Mouse (Mus musculus): Measurements from ENCODE around the gene 1700012B07Rik. TPM values are rescaled to one million over a fixed set of nuclear protein-coding genes. Genes with fewer than 3 reads are reported as not detected.

1700012B07Rik gene
- total RNA-seq, 2 experiments from 2014 or later: not detected

DNA sequence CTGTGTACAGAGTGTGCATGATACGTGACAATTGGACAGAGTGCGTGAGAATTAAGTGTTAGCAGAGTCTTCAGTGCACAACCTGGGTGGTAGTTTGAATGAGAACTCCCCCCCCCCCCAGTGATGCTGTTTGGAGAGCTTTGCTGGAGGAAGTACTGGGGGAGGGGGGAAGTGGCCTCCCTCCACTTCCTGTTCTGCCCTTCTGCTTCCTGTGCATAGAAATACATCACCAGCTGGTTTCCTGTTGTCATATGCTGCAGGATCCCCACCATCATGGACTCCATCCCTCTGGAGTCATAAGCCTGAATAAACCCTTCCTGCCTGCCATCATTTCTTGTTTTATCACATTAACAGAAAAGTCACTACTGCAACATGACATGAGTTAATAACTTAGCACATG lies 35.9 kb downstream of the 1700012B07Rik start:
- no peak overlapping the region for H3K4me3 ChIP-seq
- no peak overlapping the region for H3K27ac ChIP-seq
- no peak for DNase-seq (ENCODE audit: extremely low spot score in 1 of 2, low spot score in 2 of 2)
- no peak for TF ChIP-seq CTCF (IDR thresholded peaks at IDR 0.05)
- intact Hi-C loops (cut with DNase I): no loop called here

- TF ChIP-seq CTCF (IDR thresholded peaks at IDR 0.05): no peak
- no peak overlapping the region for H3K4me3 ChIP-seq
- no peak for DNase-seq (ENCODE audit: extremely low spot score in 1 of 2, low spot score in 2 of 2)
- H3K27ac ChIP-seq: no peak overlapping the region
- intact Hi-C loops (cut with DNase I): no loop called here
Observed at GRCm38 (mm10) chr11:109790221-109790620, 37.6 kb downstream of the 1700012B07Rik start.

DNA sequence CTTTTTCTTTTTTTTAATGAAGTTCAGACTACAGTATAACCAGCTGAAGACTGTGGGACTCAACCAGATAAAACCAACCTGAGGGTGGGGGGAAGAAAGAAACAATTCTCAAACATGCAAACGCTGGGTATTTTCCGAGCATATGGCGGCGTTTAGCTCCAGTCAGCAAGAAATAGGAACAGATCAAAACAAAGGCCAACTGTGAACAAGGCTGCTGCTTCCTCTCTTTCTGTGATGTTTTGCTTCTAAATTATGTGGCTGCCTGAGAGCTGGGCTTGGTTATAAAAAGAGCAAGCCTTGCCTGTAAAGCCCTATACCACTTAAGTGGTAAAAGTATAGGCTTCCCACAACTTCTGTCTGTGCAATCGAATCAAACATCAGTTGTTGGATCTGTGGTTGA lies 42.5 kb downstream of the 1700012B07Rik start:
- intact Hi-C loops (cut with DNase I): no loop called here
- no peak overlapping the region for H3K27ac ChIP-seq
- no peak for TF ChIP-seq CTCF (IDR thresholded peaks at IDR 0.05)
- H3K4me3 ChIP-seq: no peak overlapping the region
- DNase-seq (ENCODE audit: extremely low spot score in 1 of 2, low spot score in 2 of 2): no peak

DNA sequence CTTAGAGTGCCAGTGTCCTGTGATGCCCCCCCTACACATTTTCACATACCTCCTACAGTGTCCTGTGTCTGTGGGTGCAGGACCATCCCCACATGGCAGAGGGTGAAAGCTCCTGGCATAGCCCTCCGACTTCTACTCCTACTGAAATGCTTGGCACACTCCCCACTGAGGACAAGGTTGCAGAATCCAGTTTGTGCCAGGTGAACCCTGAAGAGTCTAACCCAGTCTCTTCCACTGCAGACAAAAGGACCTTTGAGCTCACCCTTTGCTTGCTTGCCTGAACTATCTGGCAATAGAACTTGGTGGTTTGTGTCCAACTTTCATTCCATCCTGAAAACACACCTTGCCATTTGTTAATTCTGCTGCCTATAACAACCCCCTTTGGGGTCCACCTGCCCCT lies 56.5 kb downstream of the 1700012B07Rik start:
- intact Hi-C loops (cut with DNase I): no loop called here
- Histone ChIP-seq H3K27ac (no peak overlapping the region), H3K4me3 (no peak overlapping the region)
- DNase-seq (ENCODE audit: extremely low spot score in 1 of 2, low spot score in 2 of 2): no peak
- TF ChIP-seq CTCF (IDR thresholded peaks at IDR 0.05): no peak

DNA sequence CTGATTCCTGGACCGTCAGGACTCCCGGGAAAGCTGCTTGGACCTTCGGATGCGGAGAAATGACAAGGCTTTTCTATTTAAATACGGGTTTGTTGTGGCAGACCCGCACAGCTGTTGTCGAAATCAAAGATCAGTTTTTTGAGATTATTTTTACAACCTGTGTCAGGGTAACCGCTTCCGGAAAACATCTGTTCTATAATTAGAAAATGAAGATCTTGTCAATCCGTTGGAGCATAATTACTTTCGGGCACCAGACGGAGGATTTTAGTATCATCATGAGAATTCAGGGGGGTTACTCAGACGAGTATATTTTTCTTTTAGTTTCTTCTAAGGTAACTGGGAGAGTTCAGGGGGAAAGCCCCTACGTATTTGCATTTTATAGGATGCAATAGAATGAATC lies 57.7 kb downstream of the 1700012B07Rik start:
- Histone ChIP-seq H3K27ac (no peak overlapping the region), H3K4me3 (no peak overlapping the region)
- no peak for DNase-seq (ENCODE audit: extremely low spot score in 1 of 2, low spot score in 2 of 2)
- no peak for TF ChIP-seq CTCF (IDR thresholded peaks at IDR 0.05)
- intact Hi-C loops (cut with DNase I): no loop called here

GRCm38 (mm10) chr11:109769091-109769490 lies 58.8 kb downstream of the 1700012B07Rik start:
- DNase-seq (ENCODE audit: extremely low spot score in 1 of 2, low spot score in 2 of 2): no peak
- no peak overlapping the region for H3K27ac ChIP-seq
- no peak; the same call in 1 of the 2 replicates for TF ChIP-seq CTCF (IDR thresholded peaks at IDR 0.05)
- intact Hi-C loops (cut with DNase I): loop anchor here (2.0 kb wide), 1 partner anchor 92 kb away; no protein-coding TSS in a partner anchor
- no peak overlapping the region for H3K4me3 ChIP-seq

GRCm38 (mm10) chr11:109760063-109760462 lies 67.8 kb downstream of the 1700012B07Rik start:
- TF ChIP-seq CTCF (IDR thresholded peaks at IDR 0.05): no peak
- DNase-seq (ENCODE audit: extremely low spot score in 1 of 2, low spot score in 2 of 2): no peak
- H3K4me3 ChIP-seq: no peak overlapping the region
- intact Hi-C loops (cut with DNase I): no loop called here
- no peak overlapping the region for H3K27ac ChIP-seq

GRCm38 (mm10) chr11:109758616-109759215 lies 69.1 kb downstream of the 1700012B07Rik start:
- Histone ChIP-seq H3K4me3 (no peak overlapping the region), H3K27ac (no peak overlapping the region)
- no peak for DNase-seq (ENCODE audit: extremely low spot score in 1 of 2, low spot score in 2 of 2)
- intact Hi-C loops (cut with DNase I): no loop called here
- TF ChIP-seq CTCF (IDR thresholded peaks at IDR 0.05): no peak

DNA sequence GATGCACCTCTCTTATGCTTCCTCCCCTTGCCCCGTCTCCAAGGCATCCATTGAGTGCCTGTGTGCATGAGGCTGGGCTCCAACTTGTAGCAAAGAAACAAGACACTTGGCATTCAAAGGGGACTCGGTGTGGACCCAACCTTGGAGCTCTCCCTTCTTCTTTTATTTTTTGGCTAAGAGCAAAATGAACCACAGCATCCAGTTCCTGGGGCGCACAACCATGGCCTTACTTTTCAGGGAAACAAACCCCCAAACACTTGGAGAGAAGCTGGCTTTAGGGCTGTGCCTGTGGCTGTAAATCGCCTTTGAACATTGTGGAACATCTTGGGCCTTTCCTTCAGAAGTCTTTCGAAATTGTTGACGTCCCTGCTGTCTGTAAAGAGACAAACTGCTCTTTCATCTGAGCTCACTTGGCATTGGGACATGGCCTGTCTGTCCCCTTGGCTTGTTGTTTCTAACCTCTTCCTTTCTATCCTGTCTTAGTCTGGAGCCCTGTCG lies 73.7 kb downstream of the 1700012B07Rik start:
- intact Hi-C loops (cut with DNase I): no loop called here
- TF ChIP-seq CTCF (IDR thresholded peaks at IDR 0.05): no peak
- no peak overlapping the region for H3K4me3 ChIP-seq
- peak overlapping the region; percentile 38; the same call in 1 of the 2 replicates for H3K27ac ChIP-seq
- peak in 1 of 2 experiments; percentile 40 for DNase-seq (ENCODE audit: extremely low spot score in 1 of 2, low spot score in 2 of 2)

DNA sequence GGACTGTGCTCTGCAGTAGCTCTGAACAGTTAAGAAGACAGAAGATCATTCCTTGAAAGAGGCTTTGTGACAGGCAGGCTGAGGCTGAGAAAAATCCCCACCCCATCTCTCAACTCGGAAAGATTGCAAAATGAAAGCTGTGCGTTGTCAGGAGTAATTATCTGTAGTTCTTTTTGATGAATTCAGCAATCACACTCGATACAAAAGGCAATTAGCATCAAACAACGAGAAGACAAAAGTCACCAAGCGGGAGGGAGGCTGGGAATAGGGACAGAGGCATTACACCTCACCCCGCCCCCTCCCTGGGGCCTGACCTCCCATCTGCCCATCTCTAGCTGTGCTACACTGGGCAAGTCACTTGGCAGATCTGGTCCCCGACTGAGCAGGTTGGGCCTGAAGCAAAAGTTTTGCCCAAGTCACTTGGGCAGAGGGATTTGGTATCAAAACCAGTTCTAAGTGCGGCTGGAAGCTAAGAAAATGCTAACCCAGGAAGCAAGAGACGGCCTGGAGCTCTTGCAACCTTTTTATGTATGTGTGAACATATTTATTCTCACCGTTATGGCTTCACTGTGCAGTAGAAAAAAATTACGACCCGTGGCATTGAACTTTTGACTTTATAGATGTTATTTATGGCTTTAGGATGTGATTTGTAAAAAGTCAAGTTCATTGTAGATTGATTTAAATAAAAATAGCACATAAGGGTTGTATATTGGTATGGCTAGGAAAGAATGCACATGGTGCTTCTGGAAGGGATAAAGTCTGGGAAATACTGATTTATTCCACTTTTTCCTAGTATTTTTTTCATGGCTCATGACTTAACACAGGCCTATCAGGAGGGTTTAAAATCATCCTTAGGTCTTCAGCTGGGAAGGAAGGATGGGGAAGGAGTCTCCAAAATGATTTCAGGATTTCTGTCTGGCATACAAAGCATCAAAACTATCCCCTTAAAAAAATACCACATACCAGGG lies 75.9 kb downstream of the 1700012B07Rik start:
- DNase-seq (ENCODE audit: extremely low spot score in 1 of 2, low spot score in 2 of 2): no peak

GRCm38 (mm10) chr11:109745210-109745609 lies 82.6 kb downstream of the 1700012B07Rik start:
- no peak for DNase-seq (ENCODE audit: extremely low spot score in 1 of 2, low spot score in 2 of 2)
- TF ChIP-seq CTCF (IDR thresholded peaks at IDR 0.05): no peak
- intact Hi-C loops (cut with DNase I): no loop called here
- Histone ChIP-seq H3K27ac (no peak overlapping the region), H3K4me3 (no peak overlapping the region)

More for the DNA sequence above, 75.9 kb downstream of the 1700012B07Rik start:
- Histone ChIP-seq H3K27ac (no peak overlapping the region), H3K4me3 (no peak overlapping the region)
- intact Hi-C loops (cut with DNase I): no loop called here
- TF ChIP-seq CTCF (IDR thresholded peaks at IDR 0.05): no peak

DNA sequence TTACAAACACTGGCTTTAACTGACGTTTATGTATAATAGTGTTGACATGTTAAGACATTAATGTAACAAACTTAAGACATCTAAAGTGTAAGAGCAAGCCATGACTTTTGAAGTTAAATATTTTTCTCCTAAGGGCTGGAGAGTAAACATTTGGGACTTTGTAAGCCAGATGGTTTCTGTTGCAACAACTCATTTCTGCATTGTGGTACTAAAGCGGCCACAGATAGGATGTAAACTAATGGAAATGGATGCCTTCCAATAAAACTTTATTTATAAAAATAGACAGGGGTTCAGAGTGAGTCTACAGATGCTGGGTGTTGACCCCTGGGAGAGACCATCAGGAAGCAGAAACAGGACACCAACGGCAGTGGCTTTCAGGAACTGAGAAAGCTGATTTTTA lies 89.9 kb downstream of the 1700012B07Rik start:
- DNase-seq (ENCODE audit: extremely low spot score in 1 of 2, low spot score in 2 of 2): no peak
- H3K27ac ChIP-seq: no peak overlapping the region
- intact Hi-C loops (cut with DNase I): no loop called here
- TF ChIP-seq CTCF (IDR thresholded peaks at IDR 0.05): no peak
- H3K4me3 ChIP-seq: no peak overlapping the region

Other genes with a start within 250 kb of the 1700012B07Rik start
- 10 to 100 TPM; 18.6 to 19.2 TPM for gene Wipi1, start 216.1 kb downstream of the 1700012B07Rik start, total RNA-seq (2021)
- 100 to 1,000 TPM; 572 to 615 TPM for gene Prkar1a, start 178.6 kb downstream of the 1700012B07Rik start, total RNA-seq (2021)
- 10 to 100 TPM; 14.7 to 17.8 TPM for gene Fam20a, start 105.8 kb downstream of the 1700012B07Rik start, total RNA-seq (2021)
- 10 to 100 TPM; 12.1 to 12.2 TPM for gene Abca8b, start 167.8 kb upstream of the 1700012B07Rik start, total RNA-seq (2021)

All from left cerebral cortex, adult 2 months (tissue).